Mouse (Mus musculus) liver, embryonic 14.5 days (tissue): ENCODE results near the gene Cic. TPM values are rescaled to one million over a fixed set of nuclear protein-coding genes. Genes with fewer than 3 reads are reported as not detected.
A peak's percentile ranks its signal among the peaks of the same experiment; 100 is the strongest.

Experiments used
- ATAC-seq: fragments of 200-750 bp; cut with Nextera tagmentation; 2 replicates; pipeline ENCODE4 v1.8.0; 2017; ENCODE audit warnings: moderate number of reproducible peaks, mild to moderate bottlenecking, moderate library complexity; ENCODE audit not compliant: insufficient read depth
- DNase-seq, 3 experiments: peaks; one replicate each; pipeline ENCODE4 v3.0.0-alpha.2; 2012 to 2013; ENCODE audit warnings: low read depth in 3 of 3, low spot score in 3 of 3
- H3K27ac ChIP-seq: fragments of 300-500 bp; sonication (generic); 2 replicates; pipeline ENCODE4 v1.5.1; 2014; ENCODE audit warnings: moderate library complexity, mild to moderate bottlenecking, control low read depth, inconsistent platforms
- H3K27me3 ChIP-seq: fragments of 300-500 bp; sonication (generic); 2 replicates; pipeline ENCODE4 v1.6.1; 2014; ENCODE audit warnings: mild to moderate bottlenecking, low read length, moderate library complexity; ENCODE audit not compliant: control insufficient read depth, insufficient read depth
- H3K36me3 ChIP-seq: fragments of 300-500 bp; sonication (generic); replicated peaks from 2 replicates; pipeline ENCODE4 v1.6.1; 2014; ENCODE audit warnings: low read depth; ENCODE audit not compliant: control insufficient read depth, insufficient read depth
- H3K4me1 ChIP-seq, 2 experiments: fragments of 200-500 bp in 1 of 2; fragments of 300-500 bp in 1 of 2; sonication (generic) in 1 of 2; replicated peaks; 2 replicates each; pipeline ENCODE4 v1.6.1; 2012 to 2014; ENCODE audit warnings: antibody characterized with exemption in 1 of 2, inconsistent platforms in 1 of 2, low read length in 1 of 2; ENCODE audit not compliant: control insufficient read depth in 2 of 2, insufficient read depth in 2 of 2
- H3K4me2 ChIP-seq: fragments of 300-500 bp; sonication (generic); 2 replicates; pipeline ENCODE4 v1.6.1; 2014; ENCODE audit warnings: low read depth, mild to moderate bottlenecking, control low read depth, moderate library complexity
- H3K4me3 ChIP-seq, 2 experiments: fragments of 200-500 bp in 1 of 2; fragments of 300-500 bp in 1 of 2; sonication (generic) in 1 of 2; 2 replicates each; pipeline ENCODE4 v1.5.1; 2012 to 2014; ENCODE audit warnings: low read depth in 2 of 2, low read length in 2 of 2, mild to moderate bottlenecking in 2 of 2, control low read depth in 1 of 2, inconsistent platforms in 1 of 2, moderate library complexity in 1 of 2; ENCODE audit not compliant: insufficient read depth in 1 of 2
- H3K9ac ChIP-seq: fragments of 300-500 bp; sonication (generic); replicated peaks from 2 replicates; pipeline ENCODE4 v1.6.1; 2014; ENCODE audit warnings: mild to moderate bottlenecking, control low read depth, moderate library complexity
- H3K9me3 ChIP-seq: fragments of 300-500 bp; sonication (generic); 2 replicates; pipeline ENCODE4 v1.6.1; 2016; ENCODE audit warnings: low read length, mixed read lengths; ENCODE audit not compliant: control insufficient read depth
- CTCF ChIP-seq: IDR thresholded peaks from 2 replicates; pipeline ENCODE4 v1.5.1; 2016; ENCODE audit warnings: antibody characterized with exemption, low read depth, control low read depth
- EP300 ChIP-seq: IDR thresholded peaks from 2 replicates; pipeline ENCODE4 v1.6.1; 2016; ENCODE audit warnings: antibody characterized with exemption, low read depth
- WGBS: fragments of 180-500 bp; shearing (Covaris S2); extraction: QIAGEN DNeasy Blood & Tissue Kit; methylation state at CpG from one replicate; pipeline ENCODE4 v1.1.7; 2014; ENCODE audit not compliant: insufficient replicate concordance; 5-methylcytosine and 5-hydroxymethylcytosine counted together
- polyA plus RNA-seq, 2 experiments: library from polyadenylated mRNA; depleted of rRNA in 1 of 2; stranded (reverse) in 1 of 2; unstranded in 1 of 2; fragments of >200 nt; fragmentation: Nextera tagmentation in 1 of 2; extraction: Ambion mirVana in 1 of 2; gene quantifications; 2 replicates each; pipeline versions ENCODE4 v1.2.1 to v1.2.3; 2012 to 2014

Gene Cic
- polyA plus RNA-seq, 2 experiments = 9.7 to 14.8 TPM

GRCm38 (mm10) chr7:25274571-25274970 is 7.1 kb downstream of the Cic start:
- peak overlapping the region; percentile 69 for H3K4me2 ChIP-seq
- WGBS = 25% methylated on average over 5 of the region's 5 CpGs
- H3K4me1 ChIP-seq = peaks cover 50 to 58% of the 10 kb centered on the region in 2 experiments
- H3K27me3 ChIP-seq = no peaks in the 10 kb centered on the region
- H3K9ac ChIP-seq = peak overlapping the region; percentile 52
- no peak overlapping the region for H3K4me3 ChIP-seq
- TF ChIP-seq CTCF = no peak; the same call in 1 of the 2 replicates
- TF ChIP-seq EP300 = no peak
- peaks cover 2% of the 10 kb centered on the region; the same call in 1 of the 2 replicates for H3K36me3 ChIP-seq
- ATAC-seq = no peak
- H3K27ac ChIP-seq = peak overlapping the region; percentile 80
- no peak for DNase-seq
- H3K9me3 ChIP-seq = no peaks in the 10 kb centered on the region

- Histone ChIP-seq H3K9me3 (no peaks in the 10 kb centered on the region), H3K4me2 (peak overlapping the region; percentile 69), H3K4me3 (no peak overlapping the region), H3K36me3 (peaks cover 2% of the 10 kb centered on the region; the same call in 1 of the 2 replicates), H3K9ac (peak overlapping the region; percentile 52), H3K27ac (peak overlapping the region; percentile 80), H3K4me1 (peaks cover 50 to 58% of the 10 kb centered on the region in 2 experiments), H3K27me3 (no peaks in the 10 kb centered on the region)
- DNase-seq (no peak), ATAC-seq (no peak)
- WGBS = 85% methylated on average over 3 of the region's 3 CpGs
- TF ChIP-seq EP300 (no peak), CTCF (no peak)
Observed at GRCm38 (mm10) chr7:25274996-25275395, 7.5 kb downstream of the Cic start.

- TF ChIP-seq CTCF (no peak), EP300 (no peak)
- peak overlapping the region; percentile 52 for H3K27ac ChIP-seq
Observed at GRCm38 (mm10) chr7:25275555-25276298, 8.2 kb downstream of the Cic start.

GRCm38 (mm10) chr7:25277405-25277804 is 9.9 kb downstream of the Cic start:
- ATAC-seq (no peak), DNase-seq (no peak)
- Histone ChIP-seq H3K36me3 (peaks cover 2% of the 10 kb centered on the region; the same call in 1 of the 2 replicates), H3K9ac (peak overlapping the region; percentile 86), H3K27ac (peak overlapping the region; percentile 93), H3K4me3 (no peak overlapping the region), H3K4me1 (peaks cover 65 to 71% of the 10 kb centered on the region in 2 experiments), H3K27me3 (no peaks in the 10 kb centered on the region), H3K4me2 (peak overlapping the region; percentile 99), H3K9me3 (no peaks in the 10 kb centered on the region)
- 77% methylated on average over 4 of the region's 4 CpGs for WGBS
- TF ChIP-seq CTCF (no peak), EP300 (no peak)

More at GRCm38 (mm10) chr7:25275555-25276298, 8.2 kb downstream of the Cic start:
- DNase-seq (no peak), ATAC-seq (no peak)
- Histone ChIP-seq H3K9ac (0 out of 2 replicates have a peak overlapping the region, but pooled peaks have one; percentile 20), H3K4me2 (no peak overlapping the region; the same call in 1 of the 2 replicates), H3K36me3 (peaks cover 2% of the 10 kb centered on the region; the same call in 1 of the 2 replicates), H3K4me3 (no peak overlapping the region), H3K4me1 (peaks cover 57 to 61% of the 10 kb centered on the region in 2 experiments), H3K27me3 (no peaks in the 10 kb centered on the region), H3K9me3 (no peaks in the 10 kb centered on the region)
- 65% methylated on average over 9 of the region's 9 CpGs for WGBS

- 12% methylated on average over 4 of the region's 4 CpGs for WGBS
- ATAC-seq (no peak), DNase-seq (no peak)
- H3K9ac ChIP-seq = peak overlapping the region; percentile 86
- peaks cover 63 to 70% of the 10 kb centered on the region in 2 experiments for H3K4me1 ChIP-seq
- no peaks in the 10 kb centered on the region for H3K9me3 ChIP-seq
- peak overlapping the region in 1 of 2 experiments; percentile 75; a peak in 3 of 4 replicates for H3K4me3 ChIP-seq
- H3K4me2 ChIP-seq = peak overlapping the region; percentile 99
- no peaks in the 10 kb centered on the region for H3K27me3 ChIP-seq
- peak overlapping the region; percentile 93 for H3K27ac ChIP-seq
- peaks cover 2% of the 10 kb centered on the region; the same call in 1 of the 2 replicates for H3K36me3 ChIP-seq
- TF ChIP-seq CTCF (no peak), EP300 (no peak; the same call in 1 of the 2 replicates)
Observed at GRCm38 (mm10) chr7:25277998-25278340, 10.5 kb downstream of the Cic start.
